Mouse (Mus musculus): ENCODE data around the gene Gm26992. TPM values are rescaled to one million over a fixed set of nuclear protein-coding genes. Genes with fewer than 3 reads are reported as not detected.

Gene Gm26992
- polyA plus RNA-seq (2015; fragmentation: Nextera tagmentation; extraction: Ambion mirVana), result not detected in 2 replicates

DNA sequence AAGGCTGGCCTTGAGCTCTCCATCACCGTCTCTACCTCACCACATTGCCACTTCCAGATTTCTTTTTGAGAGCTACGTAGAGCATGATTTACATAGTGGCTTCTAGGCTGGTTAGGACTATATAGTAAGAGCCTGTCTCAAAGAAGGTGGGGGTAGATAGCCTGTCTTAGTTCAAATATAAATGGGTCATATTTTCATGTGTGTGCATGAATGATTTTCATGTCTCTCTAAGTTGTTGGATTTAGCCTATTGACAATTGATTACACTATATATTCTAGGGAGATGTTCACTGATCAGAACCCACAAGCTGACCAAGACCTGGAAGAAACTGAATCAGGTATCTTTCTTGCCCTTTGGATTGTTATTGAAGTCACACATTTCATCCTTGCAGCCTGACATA lies at the start of gene Gm26992:
TSS of gene Gm26992 (plus strand) at position 301 of the 400 bp plus-strand sequence.
- Histone ChIP-seq H3K36me3 (ENCODE audit: control insufficient read depth, insufficient read depth, low read length) (no peaks in the 10 kb centered on the region), H3K27me3 (replicated peaks; ENCODE audit: control insufficient read depth, insufficient read depth, low read length) (peaks cover 7% of the 10 kb centered on the region; the same call in 1 of the 2 replicates), H3K4me3 (ENCODE audit: low read length) (no peak within 1 kb of the TSS), H3K9ac (ENCODE audit: low read depth, low read length) (no peak within 1 kb of the TSS), H3K4me1 (ENCODE audit: control insufficient read depth, insufficient read depth, low read depth, low read length) (no peaks in the 10 kb centered on the region), H3K4me2 (ENCODE audit: low read length) (no peak within 1 kb of the TSS), H3K27ac (ENCODE audit: low read depth, low read length) (no peak within 1 kb of the TSS), H3K9me3 (ENCODE audit: control insufficient read depth, low read length) (no peaks in the 10 kb centered on the region)
- WGBS, result 95% methylated on average over 2 of the region's 2 CpGs
- no peak for ATAC-seq

GRCm38 (mm10) chrX:103374250-103374649 lies 47.6 kb upstream of the Gm26992 start:
- Histone ChIP-seq H3K4me3 (ENCODE audit: low read length) (no peak overlapping the region), H3K27ac (ENCODE audit: low read depth, low read length) (no peak overlapping the region), H3K4me1 (ENCODE audit: control insufficient read depth, insufficient read depth, low read depth, low read length) (no peaks in the 10 kb centered on the region), H3K36me3 (ENCODE audit: control insufficient read depth, insufficient read depth, low read length) (no peaks in the 10 kb centered on the region), H3K9ac (ENCODE audit: low read depth, low read length) (no peak overlapping the region), H3K4me2 (ENCODE audit: low read length) (no peak overlapping the region), H3K9me3 (ENCODE audit: control insufficient read depth, low read length) (no peaks in the 10 kb centered on the region), H3K27me3 (replicated peaks; ENCODE audit: control insufficient read depth, insufficient read depth, low read length) (peaks cover 6% of the 10 kb centered on the region)
- no peak for ATAC-seq
- 60% methylated on average over 5 of the region's 5 CpGs for WGBS

- Histone ChIP-seq H3K9me3 (ENCODE audit: control insufficient read depth, low read length) (no peaks in the 10 kb centered on the region), H3K36me3 (ENCODE audit: control insufficient read depth, insufficient read depth, low read length) (no peaks in the 10 kb centered on the region), H3K27ac (ENCODE audit: low read depth, low read length) (no peak overlapping the region), H3K27me3 (replicated peaks; ENCODE audit: control insufficient read depth, insufficient read depth, low read length) (peaks cover 7% of the 10 kb centered on the region), H3K4me2 (ENCODE audit: low read length) (no peak overlapping the region), H3K4me3 (ENCODE audit: low read length) (no peak overlapping the region), H3K9ac (ENCODE audit: low read depth, low read length) (no peak overlapping the region), H3K4me1 (ENCODE audit: control insufficient read depth, insufficient read depth, low read depth, low read length) (no peaks in the 10 kb centered on the region)
- 79% methylated on average over 3 of the region's 3 CpGs for WGBS
- no peak for ATAC-seq
These were observed 37.3 kb upstream of the Gm26992 start for GRCm38 (mm10) chrX:103384528-103384927.

DNA sequence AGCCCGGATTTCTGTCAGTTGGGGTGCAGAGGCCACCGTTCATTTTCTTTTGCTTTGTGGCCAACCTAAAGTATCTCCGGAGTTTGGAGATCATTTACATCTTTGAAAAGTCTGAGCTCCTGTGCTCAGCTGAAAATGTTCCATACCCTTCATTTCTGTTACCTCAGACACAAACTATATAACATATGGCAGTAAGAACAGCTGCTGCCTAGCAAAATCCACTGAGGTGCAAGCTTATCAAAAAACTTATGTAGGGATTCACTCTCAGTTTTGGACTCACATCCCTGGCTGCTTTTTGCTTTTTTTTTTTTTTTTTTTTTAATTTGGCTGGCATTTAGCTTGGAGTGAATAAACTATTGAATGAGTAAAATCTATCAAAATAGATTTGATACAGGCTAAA lies 33.7 kb upstream of the Gm26992 start:
- H3K4me2 ChIP-seq (ENCODE audit: low read length), result no peak overlapping the region
- no peaks in the 10 kb centered on the region for H3K9me3 ChIP-seq (ENCODE audit: control insufficient read depth, low read length)
- no peak overlapping the region for H3K9ac ChIP-seq (ENCODE audit: low read depth, low read length)
- H3K4me1 ChIP-seq (ENCODE audit: control insufficient read depth, insufficient read depth, low read depth, low read length), result no peaks in the 10 kb centered on the region
- WGBS, result 82% methylated on average over 3 of the region's 3 CpGs
- H3K27ac ChIP-seq (ENCODE audit: low read depth, low read length), result no peak overlapping the region
- peaks cover 5% of the 10 kb centered on the region; the same call in 1 of the 2 replicates for H3K27me3 ChIP-seq (replicated peaks; ENCODE audit: control insufficient read depth, insufficient read depth, low read length)
- no peak overlapping the region for H3K4me3 ChIP-seq (ENCODE audit: low read length)
- no peak for ATAC-seq
- H3K36me3 ChIP-seq (ENCODE audit: control insufficient read depth, insufficient read depth, low read length), result no peaks in the 10 kb centered on the region

- Histone ChIP-seq H3K36me3 (ENCODE audit: control insufficient read depth, insufficient read depth, low read length) (no peaks in the 10 kb centered on the region), H3K4me1 (ENCODE audit: control insufficient read depth, insufficient read depth, low read depth, low read length) (no peaks in the 10 kb centered on the region), H3K27ac (ENCODE audit: low read depth, low read length) (no peak overlapping the region), H3K27me3 (replicated peaks; ENCODE audit: control insufficient read depth, insufficient read depth, low read length) (peaks cover 4% of the 10 kb centered on the region), H3K9ac (ENCODE audit: low read depth, low read length) (no peak overlapping the region), H3K4me2 (ENCODE audit: low read length) (no peak overlapping the region), H3K9me3 (ENCODE audit: control insufficient read depth, low read length) (no peaks in the 10 kb centered on the region), H3K4me3 (ENCODE audit: low read length) (no peak overlapping the region)
- ATAC-seq, result no peak
- WGBS, result 77% methylated on average over 1 of the region's 1 CpGs
These were observed 28.0 kb upstream of the Gm26992 start for GRCm38 (mm10) chrX:103393841-103394240.

DNA sequence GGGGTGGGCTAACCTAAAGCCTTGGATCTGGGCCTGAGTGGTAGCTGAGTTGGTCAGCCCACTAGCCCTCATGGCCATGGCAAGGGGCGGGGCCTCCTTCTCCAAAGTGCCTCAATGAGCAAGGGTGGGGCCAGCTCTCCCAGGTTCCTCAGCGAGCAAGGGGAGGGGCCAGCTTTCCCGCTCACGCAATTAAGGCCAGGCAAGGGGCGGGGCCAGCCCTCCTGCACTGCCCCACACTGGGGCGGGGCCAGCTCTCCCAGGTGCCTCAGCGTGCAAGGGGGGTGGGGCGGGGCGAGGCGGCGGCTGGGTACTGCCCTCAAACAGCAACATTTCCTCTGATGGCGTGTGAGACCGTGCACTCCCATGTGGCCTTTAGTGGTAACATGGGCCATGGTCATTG lies 16.8 kb upstream of the Gm26992 start:
- 51% methylated on average over 7 of the region's 13 CpGs for whole genome bisulfite sequencing
- no peak for ATAC-seq
- H3K27ac ChIP-seq (ENCODE audit: low read depth, low read length), result no peak overlapping the region

GRCm38 (mm10) chrX:103414167-103414566 lies 7.6 kb upstream of the Gm26992 start, which contains the start of gene Tsx:
Tsx (plus strand) TSS chrX:103414467.
- no peak within 1 kb of the TSS for H3K27ac ChIP-seq (ENCODE audit: low read depth, low read length)
- 78% methylated on average over 5 of the region's 5 CpGs for WGBS
- no peak within 1 kb of the TSS for H3K4me3 ChIP-seq (ENCODE audit: low read length)
- H3K4me2 ChIP-seq (ENCODE audit: low read length), result no peak within 1 kb of the TSS
- H3K4me1 ChIP-seq (ENCODE audit: control insufficient read depth, insufficient read depth, low read depth, low read length), result no peaks in the 10 kb centered on the region
- no peaks in the 10 kb centered on the region for H3K36me3 ChIP-seq (ENCODE audit: control insufficient read depth, insufficient read depth, low read length)
- no peak within 1 kb of the TSS for H3K9ac ChIP-seq (ENCODE audit: low read depth, low read length)
- peaks cover 15% of the 10 kb centered on the region for H3K27me3 ChIP-seq (replicated peaks; ENCODE audit: control insufficient read depth, insufficient read depth, low read length)
- no peaks in the 10 kb centered on the region for H3K9me3 ChIP-seq (ENCODE audit: control insufficient read depth, low read length)
- no peak for ATAC-seq

More for the DNA sequence above, 16.8 kb upstream of the Gm26992 start:
- H3K27me3 ChIP-seq (replicated peaks; ENCODE audit: control insufficient read depth, insufficient read depth, low read length), result peaks cover 13% of the 10 kb centered on the region
- no peak overlapping the region for H3K4me2 ChIP-seq (ENCODE audit: low read length)
- H3K9me3 ChIP-seq (ENCODE audit: control insufficient read depth, low read length), result no peaks in the 10 kb centered on the region
- H3K4me1 ChIP-seq (ENCODE audit: control insufficient read depth, insufficient read depth, low read depth, low read length), result no peaks in the 10 kb centered on the region
- H3K4me3 ChIP-seq (ENCODE audit: low read length), result no peak overlapping the region
- H3K9ac ChIP-seq (ENCODE audit: low read depth, low read length), result no peak overlapping the region
- H3K36me3 ChIP-seq (ENCODE audit: control insufficient read depth, insufficient read depth, low read length), result no peaks in the 10 kb centered on the region

- Histone ChIP-seq H3K27ac (ENCODE audit: low read depth, low read length) (no peak overlapping the region), H3K36me3 (ENCODE audit: control insufficient read depth, insufficient read depth, low read length) (no peaks in the 10 kb centered on the region), H3K4me2 (ENCODE audit: low read length) (no peak overlapping the region), H3K4me1 (ENCODE audit: control insufficient read depth, insufficient read depth, low read depth, low read length) (no peaks in the 10 kb centered on the region), H3K9ac (ENCODE audit: low read depth, low read length) (no peak overlapping the region), H3K27me3 (replicated peaks; ENCODE audit: control insufficient read depth, insufficient read depth, low read length) (peaks cover 9% of the 10 kb centered on the region; the same call in 1 of the 2 replicates), H3K9me3 (ENCODE audit: control insufficient read depth, low read length) (no peaks in the 10 kb centered on the region), H3K4me3 (ENCODE audit: low read length) (no peak overlapping the region)
- no peak for ATAC-seq
- WGBS, result 76% methylated on average over 7 of the region's 7 CpGs
These were observed 5.9 kb downstream of the Gm26992 start for GRCm38 (mm10) chrX:103427677-103428076.

- H3K9me3 ChIP-seq (ENCODE audit: control insufficient read depth, low read length), result no peaks in the 10 kb centered on the region
- no peak for ATAC-seq
- H3K27me3 ChIP-seq (replicated peaks; ENCODE audit: control insufficient read depth, insufficient read depth, low read length), result peaks cover 6% of the 10 kb centered on the region
- H3K4me3 ChIP-seq (ENCODE audit: low read length), result no peak overlapping the region
- H3K36me3 ChIP-seq (ENCODE audit: control insufficient read depth, insufficient read depth, low read length), result no peaks in the 10 kb centered on the region
- no peaks in the 10 kb centered on the region for H3K4me1 ChIP-seq (ENCODE audit: control insufficient read depth, insufficient read depth, low read depth, low read length)
- no peak overlapping the region for H3K9ac ChIP-seq (ENCODE audit: low read depth, low read length)
- no peak overlapping the region for H3K27ac ChIP-seq (ENCODE audit: low read depth, low read length)
- H3K4me2 ChIP-seq (ENCODE audit: low read length), result no peak overlapping the region
- 76% methylated on average over 7 of the region's 7 CpGs for WGBS
These were observed 10.5 kb downstream of the Gm26992 start for GRCm38 (mm10) chrX:103432293-103432692.

DNA sequence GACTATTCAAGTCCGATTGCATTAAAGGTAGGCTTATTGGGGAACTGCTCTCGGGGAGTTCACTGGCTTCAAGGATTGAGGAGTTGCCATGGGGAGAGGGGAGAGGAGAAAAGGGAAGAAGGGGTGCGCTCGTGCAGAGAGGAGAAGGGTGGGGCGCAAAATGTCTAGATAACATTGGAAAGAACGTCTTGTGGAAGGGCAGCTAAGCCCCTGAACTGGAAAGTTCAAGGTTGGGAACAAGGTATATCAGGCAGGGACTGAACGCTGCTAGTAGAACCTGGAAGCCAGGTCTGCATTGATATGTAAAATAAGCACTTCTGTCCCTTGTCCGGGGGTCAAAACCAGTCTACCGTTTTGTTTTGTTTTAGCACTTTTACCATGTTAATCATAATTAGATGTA lies 16.2 kb downstream of the Gm26992 start:
- H3K27me3 ChIP-seq (replicated peaks; ENCODE audit: control insufficient read depth, insufficient read depth, low read length), result peaks cover 9% of the 10 kb centered on the region
- 16% methylated on average over 9 of the region's 9 CpGs for WGBS
- H3K4me2 ChIP-seq (ENCODE audit: low read length), result no peak overlapping the region

More for the DNA sequence above, 16.2 kb downstream of the Gm26992 start:
- no peaks in the 10 kb centered on the region for H3K4me1 ChIP-seq (ENCODE audit: control insufficient read depth, insufficient read depth, low read depth, low read length)
- H3K4me3 ChIP-seq (ENCODE audit: low read length), result no peak overlapping the region
- H3K36me3 ChIP-seq (ENCODE audit: control insufficient read depth, insufficient read depth, low read length), result no peaks in the 10 kb centered on the region
- H3K9ac ChIP-seq (ENCODE audit: low read depth, low read length), result no peak overlapping the region
- no peaks in the 10 kb centered on the region for H3K9me3 ChIP-seq (ENCODE audit: control insufficient read depth, low read length)
- H3K27ac ChIP-seq (ENCODE audit: low read depth, low read length), result no peak overlapping the region
- ATAC-seq, result no peak

Data from hindbrain, embryonic 16.5 days (tissue).